Mouse (Mus musculus) heart, adult 2 months (tissue): ENCODE results near the gene Lrtm2. TPM values are rescaled to one million over a fixed set of nuclear protein-coding genes. Genes with fewer than 3 reads are reported as not detected.

Experiments used
- DNase-seq, 2 experiments: peaks; one replicate each; pipeline ENCODE4 v3.0.0; 2021
- H3K27ac ChIP-seq: fragments of 200-600 bp; 2 replicates; pipeline ENCODE4 v1.8.1; 2022
- H3K27me3 ChIP-seq: fragments of 200-500 bp; 2 replicates; pipeline ENCODE4 v1.6.1; 2012; ENCODE audit warnings: mild to moderate bottlenecking, low read length, inconsistent platforms, mixed read lengths; ENCODE audit not compliant: control insufficient read depth, insufficient read depth
- H3K36me3 ChIP-seq: fragments of 200-500 bp; 2 replicates; pipeline ENCODE4 v1.6.1; 2012; ENCODE audit warnings: low read length, inconsistent platforms; ENCODE audit not compliant: control insufficient read depth, insufficient read depth
- H3K4me1 ChIP-seq: fragments of 200-500 bp; 2 replicates; pipeline ENCODE4 v1.6.1; 2011; ENCODE audit warnings: low read length; ENCODE audit not compliant: control insufficient read depth, insufficient read depth
- H3K4me3 ChIP-seq: fragments of 200-600 bp; 2 replicates; pipeline ENCODE4 v1.8.1; 2022
- H3K79me2 ChIP-seq: fragments of 200-500 bp; replicated peaks from 2 replicates; pipeline ENCODE4 v1.6.1; 2012; ENCODE audit warnings: mild to moderate bottlenecking, inconsistent platforms, low read length, moderate library complexity, mixed read lengths; ENCODE audit not compliant: control insufficient read depth, insufficient read depth
- H3K9ac ChIP-seq: fragments of 200-500 bp; 2 replicates; pipeline ENCODE4 v1.6.1; 2012; ENCODE audit warnings: low read depth, mild to moderate bottlenecking, control low read depth, inconsistent platforms, low read length, mixed read lengths
- CTCF ChIP-seq: fragments of 200-600 bp; IDR thresholded peaks from 2 replicates; pipeline ENCODE4 v1.8.1; 2022; ENCODE audit warnings: antibody characterized with exemption, mild to moderate bottlenecking, moderate library complexity
- EP300 ChIP-seq: fragments of 200-500 bp; IDR thresholded peaks from 2 replicates; pipeline ENCODE4 v1.6.1; 2011; ENCODE audit warnings: low read depth, low read length, control low read depth; ENCODE audit not compliant: insufficient read depth
- POLR2A ChIP-seq: fragments of 200-500 bp; IDR thresholded peaks from 2 replicates; pipeline ENCODE4 v1.6.1; 2011; ENCODE audit warnings: mild to moderate bottlenecking, low read depth, low read length, control low read depth; ENCODE audit not compliant: insufficient read depth
- WGBS: fragments of 180-500 bp; shearing (Covaris S2); methylation state at CpG from one replicate; pipeline ENCODE4 v1.1.7; 2018; 5-methylcytosine and 5-hydroxymethylcytosine counted together
- intact Hi-C: fragments of 180-260 bp; cut with DNase I; formaldehyde crosslinking; loops from one replicate; pipeline ENCODE4 v1.15.1; 2025
- polyA plus RNA-seq: library from polyadenylated mRNA; depleted of rRNA; stranded (reverse); fragments of >200 nt; gene quantifications from 2 replicates; pipeline ENCODE4 v1.2.3, GENCODE M21; 2012
- total RNA-seq, 2 experiments: library from RNA; stranded (reverse); gene quantifications; 2 replicates each; pipeline ENCODE4 v1.2.3; 2021

The Lrtm2 gene
- total and polyA plus RNA-seq, 3 experiments, result 0.57 to 0.73 (median 0.61) TPM

DNA sequence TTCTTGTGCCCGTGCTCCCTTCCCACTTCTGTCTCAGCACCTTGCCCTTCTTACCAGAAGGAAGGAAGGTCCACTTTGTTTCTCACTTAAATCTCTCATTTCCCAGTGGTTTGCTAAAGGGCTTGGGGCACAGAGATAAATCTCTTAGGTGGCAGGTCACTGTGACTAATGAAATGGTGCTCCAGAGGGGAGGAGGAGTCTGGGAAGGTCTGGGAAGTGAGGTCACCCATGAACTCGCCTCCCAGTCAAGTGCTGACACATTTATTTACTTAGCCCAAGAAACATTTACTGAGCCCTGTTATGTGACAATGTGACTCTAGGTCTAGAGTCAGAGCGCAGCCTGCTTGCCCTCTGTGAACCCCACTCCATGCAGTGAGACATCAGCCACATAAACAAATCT lies 2.6 kb upstream of the Lrtm2 start:
- no peak overlapping the region for H3K9ac ChIP-seq
- WGBS, result 22% methylated on average over 3 of the region's 3 CpGs
- DNase-seq, result no peak
- peaks cover 6% of the 10 kb centered on the region; the same call in 1 of the 2 replicates for H3K27me3 ChIP-seq
- no peaks in the 10 kb centered on the region for H3K36me3 ChIP-seq
- TF ChIP-seq POLR2A, result no peak
- no peak for TF ChIP-seq EP300
- no peak for TF ChIP-seq CTCF
- H3K79me2 ChIP-seq, result no peaks in the 10 kb centered on the region
- peaks cover 1% of the 10 kb centered on the region; the same call in 1 of the 2 replicates for H3K4me1 ChIP-seq
- intact Hi-C loops, result no loop called here
- no peak overlapping the region for H3K27ac ChIP-seq
- no peak overlapping the region for H3K4me3 ChIP-seq

DNA sequence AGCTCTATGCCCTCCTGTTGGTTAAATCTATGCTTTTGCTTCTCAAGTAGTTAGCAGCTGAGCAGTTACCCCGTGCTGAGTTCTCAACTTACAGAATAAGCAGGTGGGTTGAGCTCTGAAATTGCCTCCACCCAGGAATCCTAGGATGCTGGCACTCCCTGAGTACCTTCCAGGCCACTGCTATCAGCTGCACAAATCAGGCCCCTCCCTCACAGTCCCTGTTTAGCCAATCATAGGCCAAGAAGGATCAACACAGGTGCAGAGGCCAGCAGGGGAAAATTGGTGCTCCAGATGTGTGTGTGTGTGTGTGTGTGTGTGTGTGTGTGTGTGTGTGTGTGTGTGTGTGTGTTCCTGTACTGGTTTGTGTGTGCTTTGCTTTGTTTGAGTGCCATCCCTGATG lies 1.5 kb upstream of the Lrtm2 start:
- H3K4me3 ChIP-seq, result no peak overlapping the region
- TF ChIP-seq CTCF (no peak), POLR2A (no peak), EP300 (no peak)
- H3K4me1 ChIP-seq, result peaks cover 1% of the 10 kb centered on the region; the same call in 1 of the 2 replicates
- H3K9ac ChIP-seq, result no peak overlapping the region
- peaks cover 6% of the 10 kb centered on the region; the same call in 1 of the 2 replicates for H3K27me3 ChIP-seq
- intact Hi-C loops, result no loop called here
- 31% methylated on average over 1 of the region's 1 CpGs for WGBS
- no peak overlapping the region for H3K27ac ChIP-seq
- DNase-seq, result no peak
- H3K36me3 ChIP-seq, result no peaks in the 10 kb centered on the region
- no peaks in the 10 kb centered on the region for H3K79me2 ChIP-seq

DNA sequence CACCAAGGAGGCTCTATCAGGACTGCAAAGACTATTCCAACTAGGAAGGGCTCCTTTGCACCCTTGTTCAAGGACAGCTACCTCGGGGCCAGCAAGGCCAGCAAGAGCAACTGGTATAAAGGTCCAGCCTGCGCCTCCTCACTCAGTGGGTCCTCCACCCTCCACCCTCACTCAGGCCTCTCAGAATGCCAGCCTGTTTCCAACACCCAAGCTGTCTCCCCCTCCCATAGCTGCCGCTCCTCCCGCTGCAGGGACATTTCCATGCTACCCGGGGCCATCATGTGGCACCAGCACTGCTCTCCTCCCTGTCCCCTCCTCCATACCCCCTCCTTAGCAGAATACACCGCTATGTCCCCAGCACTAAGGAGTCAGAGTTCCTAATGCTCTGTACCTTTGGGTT lies 630 bp downstream of the Lrtm2 start:
- DNase-seq, result no peak
- 19% methylated on average over 6 of the region's 6 CpGs for WGBS
- H3K4me1 ChIP-seq, result peaks cover 1% of the 10 kb centered on the region; the same call in 1 of the 2 replicates
- H3K27ac ChIP-seq, result no peak overlapping the region
- no peaks in the 10 kb centered on the region for H3K79me2 ChIP-seq
- intact Hi-C loops, result no loop called here
- H3K27me3 ChIP-seq, result peaks cover 6% of the 10 kb centered on the region; the same call in 1 of the 2 replicates
- no peaks in the 10 kb centered on the region for H3K36me3 ChIP-seq
- TF ChIP-seq EP300 (no peak), CTCF (no peak), POLR2A (no peak)
- no peak overlapping the region for H3K4me3 ChIP-seq
- H3K9ac ChIP-seq, result no peak overlapping the region

DNA sequence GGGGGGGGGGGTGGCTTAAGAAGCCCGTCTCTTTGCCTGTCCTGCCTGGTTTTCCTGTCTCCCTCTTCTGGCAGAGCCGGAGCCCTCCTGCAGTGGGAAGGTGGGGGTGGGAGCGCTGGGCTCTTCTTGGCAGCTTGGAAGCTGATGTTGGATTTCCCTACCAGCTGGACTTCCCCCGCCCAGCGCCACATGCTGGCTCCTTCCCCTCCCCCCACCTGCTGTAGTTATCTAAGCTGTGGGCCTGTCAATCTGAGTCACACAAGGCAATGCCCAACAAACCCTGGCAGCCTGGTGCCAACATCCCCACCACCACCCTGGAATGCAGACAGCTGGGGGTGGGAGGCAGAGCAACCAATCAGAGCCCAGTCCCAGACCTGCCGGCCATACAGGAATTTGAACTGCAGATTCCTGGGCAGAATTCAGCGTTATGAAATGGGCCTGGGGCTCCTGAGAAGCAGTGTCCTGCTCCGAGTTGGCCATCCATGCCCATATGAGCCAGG lies 1.3 kb downstream of the Lrtm2 start:
- Histone ChIP-seq H3K79me2 (no peaks in the 10 kb centered on the region), H3K4me1 (peaks cover 1% of the 10 kb centered on the region; the same call in 1 of the 2 replicates), H3K36me3 (no peaks in the 10 kb centered on the region), H3K9ac (no peak overlapping the region), H3K27me3 (peaks cover 6% of the 10 kb centered on the region; the same call in 1 of the 2 replicates), H3K27ac (no peak overlapping the region), H3K4me3 (no peak overlapping the region)
- intact Hi-C loops, result no loop called here
- WGBS, result 3% methylated on average over 8 of the region's 8 CpGs
- TF ChIP-seq EP300, result no peak
- no peak for TF ChIP-seq POLR2A
- TF ChIP-seq CTCF, result 0 out of 2 replicates have a peak, but pooled peaks have one; percentile 3
- peak in 1 of 2 experiments; percentile 23 for DNase-seq

DNA sequence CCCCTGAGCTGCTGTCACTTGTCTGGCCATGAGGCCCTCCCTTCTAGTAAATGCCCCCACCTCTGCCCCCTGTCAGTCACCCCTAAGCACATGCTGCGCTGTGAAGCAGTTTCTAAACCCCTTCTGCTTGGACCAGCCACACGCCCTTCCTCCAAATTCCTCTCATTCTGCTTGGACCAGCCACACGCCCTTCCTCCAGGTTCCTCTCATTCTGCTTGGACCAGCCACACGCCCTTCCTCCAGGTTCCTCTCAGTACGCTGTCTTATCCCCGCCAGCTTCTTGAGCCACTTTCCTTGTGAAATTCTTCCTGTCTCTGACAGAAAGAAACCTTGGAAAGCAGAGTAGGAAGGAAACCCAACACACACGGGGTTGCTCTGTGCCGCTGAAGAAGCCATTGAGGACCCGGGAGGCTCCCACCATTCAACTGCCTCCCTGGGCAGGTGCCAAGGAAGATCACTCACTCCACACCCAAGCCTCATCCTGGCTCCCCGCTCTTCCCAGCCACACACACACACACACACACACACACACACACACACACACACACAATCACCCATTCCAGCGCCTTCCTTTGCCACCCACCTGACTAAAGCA lies 1.9 kb downstream of the Lrtm2 start:
- TF ChIP-seq POLR2A, result no peak
- TF ChIP-seq CTCF, result no peak
- TF ChIP-seq EP300, result no peak
- Histone ChIP-seq H3K9ac (no peak overlapping the region), H3K79me2 (no peaks in the 10 kb centered on the region), H3K4me3 (no peak overlapping the region), H3K27me3 (peaks cover 6% of the 10 kb centered on the region; the same call in 1 of the 2 replicates), H3K27ac (no peak overlapping the region), H3K36me3 (no peaks in the 10 kb centered on the region), H3K4me1 (peaks cover 1% of the 10 kb centered on the region; the same call in 1 of the 2 replicates)
- DNase-seq, result peak in 1 of 2 experiments; percentile 24
- intact Hi-C loops, result no loop called here
- 6% methylated on average over 11 of the region's 11 CpGs for WGBS

DNA sequence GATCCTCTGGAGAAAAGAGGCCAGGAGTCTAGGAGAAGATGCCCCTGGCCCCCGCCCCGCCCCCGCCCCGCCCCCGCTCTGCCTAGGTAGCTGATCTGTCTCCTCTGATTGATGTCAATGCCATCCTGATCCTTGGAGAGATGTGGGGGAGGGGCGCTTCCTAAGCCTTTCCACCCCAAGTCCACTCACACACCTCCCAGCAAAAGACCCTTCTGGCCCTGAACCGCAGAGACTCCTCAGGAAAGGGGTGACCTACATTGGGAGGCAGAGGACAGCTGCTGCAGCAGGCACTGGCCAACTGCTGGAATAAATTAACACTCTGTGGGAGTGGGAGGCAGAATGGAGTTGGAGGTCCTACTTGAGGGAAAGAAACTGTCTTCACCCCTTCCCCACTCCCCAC lies 4.0 kb downstream of the Lrtm2 start:
- H3K79me2 ChIP-seq, result no peaks in the 10 kb centered on the region
- peaks cover 6% of the 10 kb centered on the region; the same call in 1 of the 2 replicates for H3K27me3 ChIP-seq
- no peak overlapping the region for H3K4me3 ChIP-seq
- WGBS, result 20% methylated on average over 7 of the region's 7 CpGs
- TF ChIP-seq CTCF (no peak), EP300 (no peak), POLR2A (no peak)
- no peaks in the 10 kb centered on the region for H3K36me3 ChIP-seq
- intact Hi-C loops, result no loop called here
- no peak for DNase-seq
- H3K27ac ChIP-seq, result no peak overlapping the region
- peaks cover 1% of the 10 kb centered on the region; the same call in 1 of the 2 replicates for H3K4me1 ChIP-seq
- no peak overlapping the region for H3K9ac ChIP-seq
